Comparison of ENCODE assay signal across 8 mouse cellular contexts in genomic region chr3:89774236-89774960, GRCm38 (mm10). TPM values are rescaled to one million over a fixed set of nuclear protein-coding genes. Genes with fewer than 3 reads are reported as not detected.
DNase-seq lines count a peak whose midpoint lies in the region; ATAC-seq and TF ChIP-seq lines count a peak whose summit lies in the region.

No protein-coding gene starts in this region.

- TF ChIP-seq RAD21 in CH12.LX (IDR thresholded peaks at IDR 0.05; ENCODE audit: low read depth, low read length): no peak

- peak overlapping the region; percentile 90 to 99 (median 90) for H3K4me3 ChIP-seq in CH12.LX (replicated peaks in 1 of 3; ENCODE audit: low read depth in 2 of 3, low read length in 2 of 3, poor library complexity in 1 of 3)
- H3K4me3 ChIP-seq in liver, embryonic 11.5 days (ENCODE audit: low read depth, low read length): peak overlapping the region; percentile 96
- H3K4me3 ChIP-seq in olfactory bulb, adult 2 months (ENCODE audit: insufficient read depth, low read depth, low read length): peak overlapping the region; percentile 77

- dilution Hi-C loops in CH12.LX (cut with MboI; ENCODE audit: extremely low pct_ligation_motif_present, extremely low pct_unique_long_range_greater_than_20kb, low sequenced_read_pairs): no loop called here

- H3K9ac ChIP-seq in CH12.LX (ENCODE audit: insufficient read depth, low read depth): peak overlapping the region; percentile 99
- H3K9ac ChIP-seq in liver, embryonic 11.5 days (ENCODE audit: low read depth, low read length): peak overlapping the region; percentile 98

- in situ Hi-C loops in CH12.LX (cut with MboI; ENCODE audit: low pct_ligation_motif_present, low pct_unique_long_range_greater_than_20kb, low sequenced_read_pairs): loop anchor here (25.0 kb wide), 1 partner anchor 437 kb away; the partner anchor contains the start of genes Adam15 and Efna4

- no peaks in the 10 kb centered on the region for H3K9me3 ChIP-seq in CH12.LX (replicated peaks; ENCODE audit: low read length)
- H3K9me3 ChIP-seq in liver, embryonic 11.5 days (ENCODE audit: control insufficient read depth, low read length): no peaks in the 10 kb centered on the region

- peak; percentile 56 for DNase-seq in cerebellum, adult 9-10 months
- DNase-seq in cerebellum, postnatal 36 days: no peak
- peak; percentile 38 for DNase-seq in CH12.LX (ENCODE audit: extremely low read depth)
- DNase-seq in liver, embryonic 11.5 days (ENCODE audit: low spot score): no peak
- DNase-seq in MN1 (ENCODE audit: low spot score): no peak
- no peak for DNase-seq in adrenal gland, adult 18-20 months (ENCODE audit: low spot score in 2 of 2)

- peaks cover 30 to 62% of the 10 kb centered on the region in 2 experiments for H3K36me3 ChIP-seq in CH12.LX (replicated peaks in 1 of 2; ENCODE audit: control insufficient read depth in 1 of 2, insufficient read depth in 1 of 2, low read length in 1 of 2)
- peaks cover 18% of the 10 kb centered on the region for H3K36me3 ChIP-seq in liver, embryonic 11.5 days (ENCODE audit: control insufficient read depth, insufficient read depth, low read length)

- WGBS in liver, embryonic 11.5 days: 33% methylated on average over 15 of the region's 15 CpGs
- WGBS in olfactory bulb, adult 2 months: 25% methylated on average over 15 of the region's 15 CpGs

- peaks cover 27% of the 10 kb centered on the region for H3K79me2 ChIP-seq in CH12.LX (replicated peaks; ENCODE audit: control insufficient read depth, extremely low read depth, insufficient read depth, poor library complexity, severe bottlenecking)

- no peak for TF ChIP-seq POLR2A in CH12.LX (IDR thresholded peaks at IDR 0.05; ENCODE audit: low read depth, low read length)
- TF ChIP-seq POLR2A in olfactory bulb, adult 2 months (IDR thresholded peaks at IDR 0.05; ENCODE audit: insufficient read depth, low read depth, low read length): no peak

- no peak overlapping the region; the same call in 1 of the 2 replicates for H3K27ac ChIP-seq in CH12.LX (ENCODE audit: insufficient read depth, low read depth)
- peak overlapping the region; percentile 90; the same call in 1 of the 2 replicates for H3K27ac ChIP-seq in liver, embryonic 11.5 days (ENCODE audit: low read depth, low read length)
- H3K27ac ChIP-seq in olfactory bulb, adult 2 months (ENCODE audit: insufficient read depth, low read depth, low read length): no peak overlapping the region

- peak overlapping the region; percentile 86 for H3K4me2 ChIP-seq in CH12.LX (ENCODE audit: insufficient read depth, low read depth, poor library complexity, severe bottlenecking)
- peak overlapping the region; percentile 78 for H3K4me2 ChIP-seq in liver, embryonic 11.5 days

- H3K27me3 ChIP-seq in CH12.LX (replicated peaks): no peaks in the 10 kb centered on the region
- no peaks in the 10 kb centered on the region for H3K27me3 ChIP-seq in liver, embryonic 11.5 days (replicated peaks; ENCODE audit: control insufficient read depth, insufficient read depth, low read length)

- peak; percentile 56 for ATAC-seq in granulocyte monocyte progenitor cell, adult 5-6 weeks (replicated peaks; ENCODE audit: poor library complexity, severe bottlenecking)
- no peak for ATAC-seq in liver, embryonic 11.5 days (replicated peaks; ENCODE audit: low FRiP score)

- H3K4me1 ChIP-seq in CH12.LX (ENCODE audit: control insufficient read depth in 1 of 2, insufficient read depth in 2 of 2): peaks cover 15 to 49% of the 10 kb centered on the region in 2 experiments; a peak in 3 of 4 replicates
- peaks cover 27% of the 10 kb centered on the region for H3K4me1 ChIP-seq in liver, embryonic 11.5 days (replicated peaks; ENCODE audit: control insufficient read depth, insufficient read depth, low read length)
- H3K4me1 ChIP-seq in olfactory bulb, adult 2 months (ENCODE audit: control insufficient read depth, insufficient read depth, low read length): peaks cover 12% of the 10 kb centered on the region

- no peak for TF ChIP-seq EP300 in CH12.LX (IDR thresholded peaks at IDR 0.05; ENCODE audit: low read length)

- no peak for TF ChIP-seq CTCF in CH12.LX (conservative IDR thresholded peaks at IDR 0.05 in 1 of 2, IDR thresholded peaks at IDR 0.05 in 1 of 2; ENCODE audit: low read depth in 2 of 2, low read length in 2 of 2)
- no peak for TF ChIP-seq CTCF in olfactory bulb, adult 2 months (IDR thresholded peaks at IDR 0.05; ENCODE audit: insufficient read depth, low read depth, low read length)

TF ChIP-seq in CH12.LX, 34 proteins besides CTCF, POLR2A, EP300 and RAD21:
- TF ChIP-seq NELFE (IDR thresholded peaks at IDR 0.05; ENCODE audit: low read depth, low read length) (no peak), ZMIZ1 (IDR thresholded peaks at IDR 0.05; ENCODE audit: low read depth, low read length) (no peak), MEF2A (IDR thresholded peaks at IDR 0.05; ENCODE audit: borderline replicate concordance, low read depth, low read length) (no peak), ZNF384 (IDR thresholded peaks at IDR 0.05; ENCODE audit: low read depth, low read length) (no peak), MYC (IDR thresholded peaks at IDR 0.05; ENCODE audit: low read depth, low read length) (no peak), CHD2 (IDR thresholded peaks at IDR 0.05; ENCODE audit: low read length) (no peak), JUN (IDR thresholded peaks at IDR 0.05; ENCODE audit: insufficient read depth, low read depth, low read length) (no peak), MAZ (IDR thresholded peaks at IDR 0.05; ENCODE audit: low read depth, low read length) (no peak), CHD1 (IDR thresholded peaks at IDR 0.05; ENCODE audit: low read depth, low read length) (no peak), IRF4 (IDR thresholded peaks at IDR 0.05; ENCODE audit: low read depth, low read length) (no peak), RCOR1 (conservative IDR thresholded peaks at IDR 0.05; ENCODE audit: low read depth, low read length) (no peak), MAFK (IDR thresholded peaks at IDR 0.05; ENCODE audit: insufficient replicate concordance, low read length) (no peak), SIN3A (IDR thresholded peaks at IDR 0.05; ENCODE audit: low read length) (no peak), NRF1 (IDR thresholded peaks at IDR 0.05; ENCODE audit: low read depth, low read length) (no peak), GABPA (IDR thresholded peaks at IDR 0.05; ENCODE audit: insufficient replicate concordance, low read depth, low read length) (no peak), MXI1 (IDR thresholded peaks at IDR 0.05; ENCODE audit: low read depth, low read length) (no peak), ZKSCAN1 (IDR thresholded peaks at IDR 0.05; ENCODE audit: borderline replicate concordance, low read depth, low read length) (no peak), JUND (conservative IDR thresholded peaks at IDR 0.05; ENCODE audit: low read depth, low read length) (no peak), ZC3H11A (IDR thresholded peaks at IDR 0.05; ENCODE audit: low read depth, low read length) (no peak), MAX (IDR thresholded peaks at IDR 0.05; ENCODE audit: low read length) (no peak)

RNA-seq across cellular contexts. Expression of gene Ube2q1, which starts 1.0 kb away (rescaled TPM):
- total RNA-seq in CH12.LX (2012; rRNA removed) (35.4 and 44.5 TPM in 2 replicates), CH12.LX (2014; rRNA removed) (59.4 and 61.7 TPM in 2 replicates)
- polyA plus RNA-seq in CH12.LX (2012; ENCODE audit: insufficient read length, low read depth): 88.8 and 99.1 TPM in 2 replicates
- 95.1 and 123 TPM in 2 replicates for total RNA-seq in granulocyte monocyte progenitor cell, adult 5-6 weeks (2014; fragmentation: Nextera tagmentation)
- total RNA-seq in granulocyte monocyte progenitor cell, adult 5-6 weeks (2017): 110 and 118 TPM in 2 replicates
- polyA plus RNA-seq in liver, embryonic 11.5 days (2014; fragmentation: Nextera tagmentation; extraction: Ambion mirVana): 15.0 and 15.7 TPM in 2 replicates
- 231 TPM in 1 of 2 replicates, not detected in the other for polyA plus RNA-seq in olfactory bulb, adult 2 months (2012; ENCODE audit: insufficient read depth, insufficient read length, low replicate concordance, missing spikeins)
- 10 to 100 TPM; 54.5 to 65.8 TPM for total RNA-seq in adrenal gland, adult 18-20 months (2021)

RNA-seq across cellular contexts. Expression of gene Chrnb2, which starts 10.0 kb away (rescaled TPM):
- total RNA-seq in CH12.LX (2012; rRNA removed) (0.59 and 0.63 TPM in 2 replicates), CH12.LX (2014; rRNA removed) (0.19 and 0.39 TPM in 2 replicates)
- 1.3 TPM in 2 replicates for polyA plus RNA-seq in CH12.LX (2012; ENCODE audit: insufficient read length, low read depth)
- total RNA-seq in granulocyte monocyte progenitor cell, adult 5-6 weeks (2014; fragmentation: Nextera tagmentation): 0.77 TPM in 1 of 2 replicates, not detected in the other
- total RNA-seq in granulocyte monocyte progenitor cell, adult 5-6 weeks (2017): 0.39 and 0.72 TPM in 2 replicates
- 0.34 and 0.36 TPM in 2 replicates for polyA plus RNA-seq in liver, embryonic 11.5 days (2014; fragmentation: Nextera tagmentation; extraction: Ambion mirVana)
- not detected in 2 replicates for polyA plus RNA-seq in olfactory bulb, adult 2 months (2012; ENCODE audit: insufficient read depth, insufficient read length, low replicate concordance, missing spikeins)
- 1 to 10 TPM; 4.4 to 4.7 TPM for total RNA-seq in adrenal gland, adult 18-20 months (2021)

RNA-seq across cellular contexts. Expression of gene She, which starts 56.8 kb away (rescaled TPM):
- not detected in 2 replicates for total RNA-seq in CH12.LX (2012; rRNA removed)
- total RNA-seq in CH12.LX (2014; rRNA removed): not detected in 2 replicates
- polyA plus RNA-seq in CH12.LX (2012; ENCODE audit: insufficient read length, low read depth): not detected in 2 replicates
- not detected in 2 replicates for total RNA-seq in granulocyte monocyte progenitor cell, adult 5-6 weeks (2014; fragmentation: Nextera tagmentation)
- not detected in 2 replicates for total RNA-seq in granulocyte monocyte progenitor cell, adult 5-6 weeks (2017)
- 3.2 and 3.9 TPM in 2 replicates for polyA plus RNA-seq in liver, embryonic 11.5 days (2014; fragmentation: Nextera tagmentation; extraction: Ambion mirVana)
- polyA plus RNA-seq in olfactory bulb, adult 2 months (2012; ENCODE audit: insufficient read depth, insufficient read length, low replicate concordance, missing spikeins): not detected in 2 replicates
- 1 to 10 TPM; 7.1 to 7.3 TPM for total RNA-seq in adrenal gland, adult 18-20 months (2021)

RNA-seq across cellular contexts. Expression of gene Adar, which starts 59.6 kb away (rescaled TPM):
- total RNA-seq in CH12.LX (2012; rRNA removed) (20.4 and 22.7 TPM in 2 replicates), CH12.LX (2014; rRNA removed) (11.5 and 12.5 TPM in 2 replicates)
- 32.4 and 33.1 TPM in 2 replicates for polyA plus RNA-seq in CH12.LX (2012; ENCODE audit: insufficient read length, low read depth)
- total RNA-seq in granulocyte monocyte progenitor cell, adult 5-6 weeks (2014; fragmentation: Nextera tagmentation): 33.2 and 35.2 TPM in 2 replicates
- 21.1 and 30.4 TPM in 2 replicates for total RNA-seq in granulocyte monocyte progenitor cell, adult 5-6 weeks (2017)
- polyA plus RNA-seq in liver, embryonic 11.5 days (2014; fragmentation: Nextera tagmentation; extraction: Ambion mirVana): 12.6 and 14.0 TPM in 2 replicates
- 226 and 246 TPM in 2 replicates for polyA plus RNA-seq in olfactory bulb, adult 2 months (2012; ENCODE audit: insufficient read depth, insufficient read length, low replicate concordance, missing spikeins)
- 10 to 100 TPM; 28.6 to 29.7 TPM for total RNA-seq in adrenal gland, adult 18-20 months (2021)

Comparison
In these comparisons a context has a peak if more than half of its experiments do, and no peak if none do; other contexts are left out.
1. DNase-seq: peak in cerebellum, adult 9-10 months (single experiment) and CH12.LX (single experiment); none in cerebellum, postnatal 36 days (0 of 2), liver, embryonic 11.5 days (single experiment), MN1 (single experiment) and adrenal gland, adult 18-20 months (0 of 2).
2. RNA of gene She, which starts 56.8 kb away (total RNA-seq): 7.1 to 7.3 TPM in adrenal gland, adult 18-20 months; not detected in CH12.LX and not detected in granulocyte monocyte progenitor cell, adult 5-6 weeks; every median in the first group is over 4 times any median in the second.
3. Peak in every context shown above with its lines, with median percentiles within 50 percentile points of each other: H3K4me3 ChIP-seq.